Mouse (Mus musculus) liver, embryonic 12.5 days (tissue): ENCODE results near the gene Htra1. TPM values are rescaled to one million over a fixed set of nuclear protein-coding genes. Genes with fewer than 3 reads are reported as not detected.
A peak's percentile ranks its signal among the peaks of the same experiment; 100 is the strongest.

Source experiments
- ATAC-seq: fragments of 200-750 bp; cut with Nextera tagmentation; 2 replicates; pipeline ENCODE4 v1.8.0; 2017; ENCODE audit warnings: moderate number of reproducible peaks, mild to moderate bottlenecking, moderate library complexity
- H3K27ac ChIP-seq: fragments of 300-500 bp; sonication (generic); 2 replicates; pipeline ENCODE4 v1.5.1; 2016; ENCODE audit warnings: mild to moderate bottlenecking
- H3K27me3 ChIP-seq: fragments of 300-500 bp; sonication (generic); replicated peaks from 2 replicates; pipeline ENCODE4 v1.6.1; 2016; ENCODE audit warnings: mild to moderate bottlenecking, moderate library complexity
- H3K36me3 ChIP-seq: fragments of 300-500 bp; sonication (generic); 2 replicates; pipeline ENCODE4 v1.6.1; 2016; ENCODE audit warnings: mild to moderate bottlenecking, moderate library complexity
- H3K4me1 ChIP-seq: fragments of 300-500 bp; sonication (generic); 2 replicates; pipeline ENCODE4 v1.6.1; 2016
- H3K4me2 ChIP-seq: fragments of 300-500 bp; sonication (generic); 2 replicates; pipeline ENCODE4 v1.6.1; 2016; ENCODE audit warnings: mild to moderate bottlenecking, moderate library complexity
- H3K4me3 ChIP-seq: fragments of 300-500 bp; sonication (generic); 2 replicates; pipeline ENCODE4 v1.5.1; 2016; ENCODE audit warnings: mild to moderate bottlenecking, moderate library complexity
- H3K9ac ChIP-seq: fragments of 300-500 bp; sonication (generic); 2 replicates; pipeline ENCODE4 v1.6.1; 2016; ENCODE audit warnings: mild to moderate bottlenecking, moderate library complexity
- H3K9me3 ChIP-seq: fragments of 300-500 bp; sonication (generic); replicated peaks from 2 replicates; pipeline ENCODE4 v1.6.1; 2016; ENCODE audit warnings: mild to moderate bottlenecking, moderate library complexity
- WGBS: fragments of 180-500 bp; shearing (Covaris S2); methylation state at CpG from one replicate; pipeline ENCODE4 v1.1.7; 2016; ENCODE audit not compliant: insufficient replicate concordance; 5-methylcytosine and 5-hydroxymethylcytosine counted together
- polyA plus RNA-seq: library from polyadenylated mRNA; unstranded; fragments of >200 nt; fragmentation: Nextera tagmentation; extraction: Ambion mirVana; gene quantifications from 2 replicates; pipeline ENCODE4 v1.2.1, GENCODE M21; 2016

Htra1 gene
- polyA plus RNA-seq, 1 experiment from 2014 or later: 0.75 TPM

GRCm38 (mm10) chr7:130937266-130937841, 1.4 kb downstream of the Htra1 start:
- H3K9me3 ChIP-seq: no peaks in the 10 kb centered on the region
- no peak overlapping the region for H3K4me3 ChIP-seq
- H3K36me3 ChIP-seq: no peaks in the 10 kb centered on the region
- H3K27ac ChIP-seq: no peak overlapping the region
- WGBS: 15% methylated on average over 12 of the region's 12 CpGs
- peaks cover 75% of the 10 kb centered on the region for H3K27me3 ChIP-seq
- no peak overlapping the region for H3K9ac ChIP-seq
- H3K4me2 ChIP-seq: 0 out of 2 replicates have a peak overlapping the region, but pooled peaks have one; percentile 64
- ATAC-seq: no peak
- H3K4me1 ChIP-seq: peaks cover 9% of the 10 kb centered on the region; the same call in 1 of the 2 replicates

GRCm38 (mm10) chr7:130938005-130938404, 2.1 kb downstream of the Htra1 start:
- no peak for ATAC-seq
- Histone ChIP-seq H3K4me1 (peaks cover 9% of the 10 kb centered on the region; the same call in 1 of the 2 replicates), H3K36me3 (no peaks in the 10 kb centered on the region), H3K4me3 (no peak overlapping the region), H3K4me2 (no peak overlapping the region), H3K9ac (no peak overlapping the region), H3K9me3 (no peaks in the 10 kb centered on the region), H3K27me3 (peaks cover 74% of the 10 kb centered on the region), H3K27ac (no peak overlapping the region)
- WGBS: 49% methylated on average over 4 of the region's 4 CpGs

DNA sequence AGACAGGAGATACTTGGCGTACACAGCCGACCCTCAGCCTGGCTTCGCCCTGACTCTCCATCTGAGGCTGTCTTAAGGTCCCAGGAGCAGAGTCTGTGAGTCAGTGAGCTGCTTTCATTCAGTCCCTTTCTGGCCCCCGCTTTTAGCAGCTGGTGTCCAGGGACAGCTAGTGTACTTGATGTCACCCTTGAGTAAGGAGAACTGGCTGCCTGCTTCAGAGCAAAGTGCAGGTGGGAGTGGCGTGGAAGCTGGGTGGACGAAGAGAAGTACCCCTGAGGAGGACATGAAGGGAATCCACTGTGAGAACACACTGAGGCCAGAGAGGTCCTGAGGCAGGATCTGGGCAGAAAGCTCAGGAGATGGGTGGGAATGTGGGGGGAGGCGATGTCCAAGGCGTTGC, 3.0 kb downstream of the Htra1 start:
- no peak overlapping the region for H3K4me2 ChIP-seq
- H3K27me3 ChIP-seq: peaks cover 65% of the 10 kb centered on the region

DNA sequence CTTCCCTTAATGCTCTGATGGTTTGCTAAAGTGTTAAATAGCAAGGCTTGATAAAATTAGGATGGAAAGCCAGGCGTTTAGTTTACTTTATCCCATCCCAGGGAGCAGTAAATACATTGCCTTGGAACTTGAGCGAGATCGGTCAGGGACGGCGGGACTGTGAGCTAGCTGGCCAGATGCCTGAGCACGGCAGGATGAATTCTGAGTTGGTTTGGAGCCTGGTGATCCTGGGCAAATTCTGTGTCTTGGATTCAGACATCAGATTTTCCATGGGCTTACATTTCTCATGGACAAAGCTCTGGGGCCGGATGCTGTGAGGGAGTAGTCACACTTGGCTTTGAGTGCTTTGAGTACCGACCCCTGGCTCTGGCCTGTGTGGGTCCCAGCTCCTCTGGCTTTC, 4.8 kb downstream of the Htra1 start:
- Histone ChIP-seq H3K36me3 (no peaks in the 10 kb centered on the region), H3K27ac (no peak overlapping the region), H3K4me1 (peaks cover 7% of the 10 kb centered on the region; the same call in 1 of the 2 replicates), H3K4me3 (no peak overlapping the region), H3K27me3 (peaks cover 47% of the 10 kb centered on the region), H3K9ac (no peak overlapping the region), H3K4me2 (no peak overlapping the region), H3K9me3 (no peaks in the 10 kb centered on the region)
- WGBS: 69% methylated on average over 8 of the region's 8 CpGs
- ATAC-seq: no peak

More for the DNA sequence above, 3.0 kb downstream of the Htra1 start:
- 73% methylated on average over 8 of the region's 8 CpGs for WGBS
- ATAC-seq: no peak
- no peaks in the 10 kb centered on the region for H3K9me3 ChIP-seq
- no peak overlapping the region for H3K27ac ChIP-seq
- peaks cover 9% of the 10 kb centered on the region; the same call in 1 of the 2 replicates for H3K4me1 ChIP-seq
- H3K4me3 ChIP-seq: no peak overlapping the region
- H3K36me3 ChIP-seq: no peaks in the 10 kb centered on the region
- no peak overlapping the region for H3K9ac ChIP-seq

DNA sequence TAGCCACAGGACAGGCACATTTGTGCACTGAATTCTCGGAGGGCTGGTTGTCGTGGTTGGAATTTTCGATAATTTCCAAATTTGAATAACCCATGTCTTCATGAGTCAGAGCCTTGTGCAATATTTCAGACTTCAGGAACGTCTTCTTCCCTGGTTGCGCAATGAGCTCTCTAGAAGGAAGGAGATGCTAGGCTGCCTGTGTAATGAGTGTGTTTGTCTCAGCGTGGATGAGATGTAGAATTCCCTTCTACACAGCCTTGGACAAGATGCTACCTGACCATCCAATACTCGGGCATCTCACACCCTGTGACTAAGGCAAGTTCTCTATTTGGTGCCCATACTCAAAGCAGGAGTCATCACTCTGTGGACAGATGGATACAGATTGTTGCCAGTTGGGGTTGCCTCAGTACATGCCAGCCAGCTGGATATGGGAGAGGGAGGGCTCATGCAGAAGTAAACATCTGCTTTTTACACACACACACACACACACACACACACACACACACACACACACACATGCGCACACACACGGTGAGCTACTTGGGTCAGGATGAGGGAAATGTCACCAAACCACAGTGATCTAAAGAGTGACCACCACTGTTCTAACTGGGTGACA, 7.5 kb downstream of the Htra1 start:
- H3K4me1 ChIP-seq: no peaks in the 10 kb centered on the region
- no peaks in the 10 kb centered on the region for H3K36me3 ChIP-seq
- 60% methylated on average over 9 of the region's 9 CpGs for WGBS
- no peak overlapping the region for H3K4me3 ChIP-seq
- H3K27ac ChIP-seq: no peak overlapping the region
- no peak overlapping the region for H3K9ac ChIP-seq
- H3K27me3 ChIP-seq: peaks cover 20% of the 10 kb centered on the region
- no peak for ATAC-seq
- no peak overlapping the region for H3K4me2 ChIP-seq
- H3K9me3 ChIP-seq: no peaks in the 10 kb centered on the region

DNA sequence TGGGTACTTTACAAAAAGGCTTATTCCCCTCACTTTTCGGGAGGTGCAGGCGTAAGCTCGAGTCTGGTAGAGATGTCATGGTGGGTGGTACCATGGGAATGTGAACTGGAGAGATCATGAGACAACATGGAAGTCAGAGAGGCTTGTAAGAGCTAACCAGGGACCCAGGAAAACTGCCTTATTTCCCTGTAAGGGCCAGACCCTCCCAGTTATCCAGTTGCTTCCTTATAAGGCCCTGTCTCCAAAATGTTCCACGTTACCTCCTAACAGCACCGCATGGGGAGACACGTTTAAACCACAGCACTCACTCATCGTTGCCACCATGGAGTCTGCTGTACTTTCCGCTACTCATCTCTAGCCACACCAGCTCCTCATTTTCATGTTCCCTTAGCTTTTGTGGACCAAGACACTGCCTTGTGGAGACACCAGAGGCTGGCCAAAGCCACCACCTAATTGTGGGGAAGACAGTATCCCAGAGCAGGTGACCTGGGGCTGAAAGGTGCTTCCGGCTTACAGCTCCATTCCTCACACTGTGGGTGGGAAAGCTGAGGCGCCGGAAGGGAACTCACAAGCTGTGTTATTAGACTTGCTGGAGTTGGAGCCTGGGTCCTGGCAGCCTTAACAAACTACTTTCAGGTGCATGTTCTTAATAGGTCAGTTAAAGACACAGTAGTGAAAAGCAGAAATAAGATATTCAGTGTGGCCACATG, 9.0 kb downstream of the Htra1 start:
- H3K9ac ChIP-seq: no peak overlapping the region
- H3K36me3 ChIP-seq: no peaks in the 10 kb centered on the region
- ATAC-seq: no peak
- H3K27me3 ChIP-seq: peaks cover 5% of the 10 kb centered on the region; the same call in 1 of the 2 replicates
- 0 out of 2 replicates have a peak, but pooled peaks cover 8% of the 10 kb centered on the region for H3K4me1 ChIP-seq
- H3K27ac ChIP-seq: no peak overlapping the region
- no peak overlapping the region for H3K4me2 ChIP-seq
- H3K4me3 ChIP-seq: no peak overlapping the region
- H3K9me3 ChIP-seq: no peaks in the 10 kb centered on the region
- WGBS: 74% methylated on average over 11 of the region's 11 CpGs

- Histone ChIP-seq H3K27ac (no peak overlapping the region), H3K36me3 (no peaks in the 10 kb centered on the region), H3K4me2 (no peak overlapping the region), H3K9ac (no peak overlapping the region), H3K4me3 (no peak overlapping the region), H3K27me3 (peaks cover 5% of the 10 kb centered on the region; the same call in 1 of the 2 replicates), H3K9me3 (no peaks in the 10 kb centered on the region), H3K4me1 (0 out of 2 replicates have a peak, but pooled peaks cover 8% of the 10 kb centered on the region)
- ATAC-seq: no peak
- 67% methylated on average over 3 of the region's 3 CpGs for WGBS
These were observed 9.8 kb downstream of the Htra1 start for GRCm38 (mm10) chr7:130945730-130946129.

DNA sequence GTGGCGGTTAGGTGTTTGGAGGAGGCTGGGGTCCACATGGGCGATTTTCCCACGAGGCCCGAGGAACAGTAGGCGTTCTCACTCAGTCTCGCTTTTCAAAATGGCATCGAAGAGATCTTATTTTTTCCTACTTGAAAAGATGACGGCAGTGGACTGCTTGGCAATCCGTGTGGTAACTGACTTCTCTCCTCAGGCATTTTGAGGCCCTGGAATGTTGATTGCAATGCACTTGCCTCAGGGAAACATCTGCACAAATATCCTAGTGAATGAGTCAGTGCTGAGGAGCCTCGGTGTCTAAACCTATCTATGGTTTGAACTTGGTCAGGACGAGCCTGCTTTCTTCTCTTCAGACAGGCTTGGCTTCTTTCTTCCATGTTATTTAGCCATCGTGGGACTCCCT, 10.4 kb downstream of the Htra1 start:
- no peak for ATAC-seq
- 0 out of 2 replicates have a peak, but pooled peaks cover 8% of the 10 kb centered on the region for H3K4me1 ChIP-seq
- no peaks in the 10 kb centered on the region for H3K36me3 ChIP-seq
- 75% methylated on average over 12 of the region's 12 CpGs for WGBS
- H3K27ac ChIP-seq: no peak overlapping the region
- no peaks in the 10 kb centered on the region for H3K9me3 ChIP-seq
- H3K4me2 ChIP-seq: no peak overlapping the region
- H3K27me3 ChIP-seq: peaks cover 5% of the 10 kb centered on the region; the same call in 1 of the 2 replicates
- no peak overlapping the region for H3K4me3 ChIP-seq
- H3K9ac ChIP-seq: no peak overlapping the region

- Histone ChIP-seq H3K9me3 (no peaks in the 10 kb centered on the region), H3K4me1 (0 out of 2 replicates have a peak, but pooled peaks cover 8% of the 10 kb centered on the region), H3K27me3 (no peaks in the 10 kb centered on the region), H3K4me2 (0 out of 2 replicates have a peak overlapping the region, but pooled peaks have one; percentile 6), H3K9ac (no peak overlapping the region), H3K4me3 (no peak overlapping the region), H3K36me3 (no peaks in the 10 kb centered on the region), H3K27ac (no peak overlapping the region)
- no peak for ATAC-seq
- WGBS: 14% methylated on average over 5 of the region's 5 CpGs
These were observed 12.8 kb downstream of the Htra1 start for GRCm38 (mm10) chr7:130948563-130949208.

GRCm38 (mm10) chr7:130949331-130949751, 13.4 kb downstream of the Htra1 start:
- H3K4me1 ChIP-seq: 0 out of 2 replicates have a peak, but pooled peaks cover 8% of the 10 kb centered on the region
- 0 out of 2 replicates have a peak overlapping the region, but pooled peaks have one; percentile 6 for H3K4me2 ChIP-seq
- no peak for ATAC-seq
- WGBS: 20% methylated on average over 8 of the region's 8 CpGs
- H3K9ac ChIP-seq: no peak overlapping the region
- no peak overlapping the region for H3K4me3 ChIP-seq
- H3K9me3 ChIP-seq: no peaks in the 10 kb centered on the region
- no peaks in the 10 kb centered on the region for H3K27me3 ChIP-seq
- H3K36me3 ChIP-seq: no peaks in the 10 kb centered on the region
- H3K27ac ChIP-seq: no peak overlapping the region

DNA sequence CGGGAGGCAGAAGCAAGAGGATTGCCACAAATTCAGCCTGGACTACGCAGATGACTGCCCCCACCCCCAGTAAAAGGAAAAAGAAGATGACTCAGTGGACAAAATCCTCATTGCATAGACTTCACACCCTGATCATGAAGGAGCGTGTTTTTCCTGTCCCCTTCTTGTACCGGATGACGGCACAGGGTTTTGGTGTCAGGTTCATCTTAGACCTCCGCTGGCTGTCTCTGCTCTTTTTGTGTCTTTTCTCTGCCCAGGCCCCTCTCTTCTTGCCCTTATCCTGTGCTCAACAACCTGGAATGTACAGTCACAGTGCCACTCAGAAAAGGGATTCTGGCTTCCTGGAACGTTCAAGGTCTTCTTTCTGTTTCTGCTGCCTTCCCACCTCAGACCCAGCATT, 14.6 kb downstream of the Htra1 start:
- Histone ChIP-seq H3K4me1 (0 out of 2 replicates have a peak, but pooled peaks cover 8% of the 10 kb centered on the region), H3K27ac (no peak overlapping the region), H3K9ac (no peak overlapping the region), H3K9me3 (no peaks in the 10 kb centered on the region), H3K27me3 (no peaks in the 10 kb centered on the region), H3K4me2 (no peak overlapping the region), H3K4me3 (no peak overlapping the region), H3K36me3 (no peaks in the 10 kb centered on the region)
- WGBS: 69% methylated on average over 7 of the region's 7 CpGs
- no peak for ATAC-seq
